Mouse (Mus musculus): ENCODE results near the gene Trip12.

Trip12 gene

DNA sequence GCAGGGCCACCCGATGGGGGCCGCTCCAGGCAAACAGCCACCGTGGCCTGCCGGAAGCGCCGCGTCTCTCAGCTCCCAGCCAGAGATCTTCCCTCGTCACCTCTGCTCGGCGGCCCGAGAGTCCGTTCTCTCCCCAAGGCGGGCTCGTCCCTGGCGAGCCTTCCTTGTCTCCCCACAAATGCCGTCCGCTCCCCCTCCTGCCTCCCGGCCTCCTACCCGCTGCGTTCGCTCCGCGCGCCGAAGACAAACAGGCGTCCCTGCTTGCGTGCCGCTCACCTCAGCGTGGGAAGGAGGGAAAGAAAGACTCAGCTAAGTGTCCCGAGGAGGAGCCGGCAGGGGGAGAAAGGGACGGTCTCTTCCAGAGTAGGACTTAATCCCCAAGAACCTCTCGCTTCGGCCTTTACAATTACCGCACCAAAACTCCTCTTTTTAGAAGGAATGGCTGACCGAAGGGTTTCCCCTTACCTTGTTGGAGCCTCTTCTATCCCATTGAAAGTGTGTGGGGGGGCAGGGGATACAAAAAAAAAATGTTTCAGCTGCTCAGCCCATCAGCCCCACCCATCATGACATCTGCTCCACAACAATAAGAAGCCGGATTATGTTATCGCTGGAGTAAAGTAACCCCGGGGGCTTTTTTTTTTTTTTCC, at the start of gene Trip12:
Gene Trip12, minus strand, starts transcription at position 499 of the 647 bp plus-strand sequence.
- DNase-seq: no peak

DNA sequence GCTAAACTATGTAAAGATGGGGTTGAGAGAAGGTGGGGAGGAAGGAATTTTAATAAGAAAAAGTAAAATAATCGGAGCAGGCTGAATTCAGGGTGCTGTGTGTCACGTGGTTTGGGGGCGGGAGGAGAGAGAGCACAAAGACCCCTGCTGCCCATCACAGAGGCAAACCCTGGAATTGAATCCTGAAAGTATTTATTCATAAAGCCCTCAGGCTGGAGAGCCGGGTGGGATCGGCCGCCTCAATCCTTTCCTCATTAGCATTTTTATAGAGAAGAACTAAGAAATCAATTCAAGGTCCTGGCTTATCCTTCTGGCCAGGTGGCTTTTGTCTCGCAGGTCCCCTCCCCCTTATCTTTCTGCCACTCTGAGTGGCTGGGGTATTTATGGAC, 49.7 kb upstream of the Trip12 start:
- no peak for DNase-seq

DNA sequence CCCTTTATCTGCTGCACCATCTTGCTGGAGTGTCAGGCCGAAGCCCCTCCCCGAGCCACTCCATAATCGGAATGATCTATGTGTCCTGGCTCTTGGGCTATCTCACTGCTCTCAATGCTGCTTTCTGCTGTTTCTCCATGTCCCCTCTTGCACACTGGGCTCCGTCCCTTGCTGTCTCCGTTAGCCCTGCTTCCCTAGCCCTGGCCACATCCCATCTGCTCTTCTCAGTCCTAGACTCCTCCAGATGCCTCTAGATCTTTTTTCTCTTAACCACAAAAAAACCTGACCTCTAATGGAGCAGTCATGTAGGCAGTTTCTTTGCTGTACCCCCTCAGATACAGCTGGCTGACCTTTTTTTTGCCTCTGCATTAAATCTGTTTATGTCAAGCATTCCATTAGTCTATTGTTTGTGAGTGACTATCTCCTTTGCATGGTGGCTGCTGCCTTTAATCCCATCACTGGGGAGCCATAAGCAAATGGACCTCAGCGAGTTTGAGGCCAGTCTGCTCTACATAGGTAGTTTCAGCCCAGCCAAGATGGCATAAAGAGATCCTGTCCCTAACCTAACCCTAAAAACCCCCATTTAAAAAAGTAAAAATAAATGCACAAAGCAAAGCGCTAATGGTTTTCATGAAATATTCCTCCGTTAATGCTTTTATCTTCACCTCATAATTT, 49.2 kb upstream of the Trip12 start:
- DNase-seq: no peak

- no peak for DNase-seq
Observed at GRCm38 (mm10) chr1:84885921-84886320, 45.6 kb upstream of the Trip12 start.

GRCm38 (mm10) chr1:84885174-84885573, 44.9 kb upstream of the Trip12 start:
- peak; percentile 14 for DNase-seq

DNA sequence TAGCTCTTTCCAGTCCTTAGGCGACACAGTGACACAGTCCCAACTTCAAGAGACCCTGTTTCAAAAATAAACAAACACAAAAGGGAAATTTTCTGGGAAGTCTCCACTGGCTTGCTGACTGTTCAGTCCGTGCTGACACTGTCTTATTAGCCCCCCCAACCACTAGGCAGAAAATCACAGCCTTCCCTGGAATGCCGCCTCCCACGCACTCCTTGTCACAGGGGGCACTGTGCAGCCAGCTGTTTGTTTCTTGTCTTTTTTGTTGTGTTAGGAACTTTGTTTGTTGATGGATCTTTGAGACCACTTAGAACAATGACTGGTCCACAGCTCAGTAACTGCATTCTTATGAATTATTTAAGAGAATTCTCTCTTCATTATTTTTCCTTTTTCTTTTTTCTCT, 43.6 kb upstream of the Trip12 start:
- DNase-seq: no peak

DNA sequence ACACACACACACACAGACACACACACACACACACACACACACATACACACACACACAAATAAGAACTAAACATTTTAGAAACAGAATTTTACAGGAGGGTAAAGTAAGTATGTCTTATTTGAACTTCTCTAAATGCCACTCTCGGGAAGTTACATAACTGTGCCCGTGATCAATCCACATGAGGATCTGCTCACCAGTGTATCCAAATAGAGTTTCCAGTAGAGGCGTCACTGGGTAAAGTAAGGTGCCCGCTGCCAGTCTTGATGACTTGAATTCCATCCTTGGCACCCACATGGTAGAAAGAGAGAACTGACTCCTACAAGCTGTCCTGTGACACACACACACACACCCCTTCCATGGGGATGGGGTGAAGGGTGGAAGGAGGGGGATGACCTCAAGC, 42.6 kb upstream of the Trip12 start:
- DNase-seq: no peak

GRCm38 (mm10) chr1:84882066-84882532, 41.8 kb upstream of the Trip12 start:
- DNase-seq: no peak

- DNase-seq: no peak
Observed at GRCm38 (mm10) chr1:84881248-84882065, 41.1 kb upstream of the Trip12 start.

DNA sequence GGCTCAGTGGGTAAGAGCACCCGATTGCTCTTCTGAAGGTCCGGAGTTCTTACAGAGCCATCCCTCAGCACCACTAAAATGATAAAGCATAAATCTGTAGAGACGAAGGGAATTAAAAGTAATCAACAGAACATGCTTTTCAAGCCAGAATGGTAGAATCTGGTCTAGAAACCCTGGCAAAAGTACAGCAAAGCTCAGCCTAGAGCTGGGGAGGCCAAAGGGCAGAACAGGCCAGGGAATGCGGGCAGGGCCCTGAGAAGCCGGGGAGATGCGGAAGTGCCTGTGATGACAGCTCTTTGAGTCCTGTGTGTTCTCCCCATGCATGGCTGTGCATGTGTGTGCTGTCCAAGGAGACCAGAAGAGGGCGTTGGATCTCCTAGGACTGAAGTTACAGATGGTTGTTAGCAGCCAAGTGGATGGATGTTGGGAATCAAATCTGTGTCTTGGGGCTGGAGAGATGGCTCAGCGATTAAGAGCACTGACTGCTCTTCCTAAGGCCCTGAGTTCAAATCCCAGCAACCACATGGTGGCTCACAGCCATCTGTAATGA, 39.3 kb upstream of the Trip12 start:
- no peak for DNase-seq

GRCm38 (mm10) chr1:84877590-84877989, 37.3 kb upstream of the Trip12 start:
- no peak for DNase-seq

- no peak for DNase-seq
Observed at GRCm38 (mm10) chr1:84872939-84873338, 32.6 kb upstream of the Trip12 start.

- DNase-seq: no peak
Observed at GRCm38 (mm10) chr1:84872105-84872504, 31.8 kb upstream of the Trip12 start.

DNA sequence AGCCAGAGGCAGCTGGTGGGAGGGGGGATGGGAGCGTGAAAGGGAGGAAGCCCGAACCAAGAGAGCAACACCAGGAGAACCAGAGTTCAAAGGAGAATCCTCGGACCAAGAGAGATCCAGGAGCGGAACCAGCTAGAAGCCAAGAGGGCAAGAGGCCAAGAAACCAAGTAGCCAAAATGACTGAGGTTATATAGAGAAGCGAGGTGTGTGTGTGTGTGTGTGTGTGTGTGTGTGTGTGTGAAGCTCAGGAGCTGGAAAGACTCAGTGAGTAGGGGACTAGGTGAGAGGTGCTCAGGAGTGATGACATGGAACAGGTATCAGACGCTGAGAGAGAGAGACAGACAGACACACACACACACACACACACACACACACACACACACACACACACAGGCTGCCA, 30.8 kb upstream of the Trip12 start:
- no peak for DNase-seq

- DNase-seq: no peak
Observed at GRCm38 (mm10) chr1:84869498-84869897, 29.2 kb upstream of the Trip12 start.

- DNase-seq: no peak
Observed at GRCm38 (mm10) chr1:84868841-84869240, 28.5 kb upstream of the Trip12 start.

DNA sequence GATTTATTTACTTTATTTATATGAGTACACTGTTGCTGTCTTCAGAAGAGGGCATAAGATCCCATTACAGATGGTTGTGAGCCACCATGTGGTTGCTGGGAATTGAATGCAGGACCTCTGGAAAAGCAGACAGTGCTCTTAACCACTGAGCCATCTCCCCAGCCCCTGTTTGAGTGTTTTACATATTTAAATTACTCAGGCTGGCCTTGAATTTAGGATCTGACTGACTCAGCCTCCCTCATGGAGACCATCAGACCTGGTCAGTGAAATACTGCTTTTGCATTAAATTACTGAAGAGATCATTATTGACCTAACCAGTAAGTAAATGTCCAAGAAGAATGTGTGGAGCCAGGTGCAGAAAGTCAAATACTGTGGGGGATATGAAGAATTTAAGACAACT, 28.0 kb upstream of the Trip12 start:
- no peak for DNase-seq

GRCm38 (mm10) chr1:84866706-84867230, 26.5 kb upstream of the Trip12 start:
- no peak for DNase-seq

GRCm38 (mm10) chr1:84866231-84866630, 25.9 kb upstream of the Trip12 start:
- DNase-seq: no peak

GRCm38 (mm10) chr1:84864645-84865044, 24.3 kb upstream of the Trip12 start:
- no peak for DNase-seq

DNA sequence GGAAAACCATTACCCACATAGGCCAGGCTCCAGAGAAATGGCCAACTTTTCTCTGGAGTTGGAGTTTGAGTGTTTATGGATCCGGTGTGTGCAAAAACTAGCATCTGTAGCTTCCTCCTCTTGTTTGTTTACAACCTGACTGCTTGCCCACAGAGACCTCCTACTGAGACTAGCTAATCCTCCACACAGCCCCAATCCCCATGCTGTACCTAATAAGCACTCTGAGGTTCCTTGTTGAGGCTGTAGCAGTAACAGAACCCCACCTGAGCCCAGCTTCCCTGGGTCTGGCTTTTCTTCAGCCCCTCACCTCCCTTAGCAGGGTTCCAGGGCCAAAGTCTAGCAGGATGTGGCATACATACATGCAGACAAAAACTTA, 20.9 kb upstream of the Trip12 start:
- no peak for DNase-seq

DNA sequence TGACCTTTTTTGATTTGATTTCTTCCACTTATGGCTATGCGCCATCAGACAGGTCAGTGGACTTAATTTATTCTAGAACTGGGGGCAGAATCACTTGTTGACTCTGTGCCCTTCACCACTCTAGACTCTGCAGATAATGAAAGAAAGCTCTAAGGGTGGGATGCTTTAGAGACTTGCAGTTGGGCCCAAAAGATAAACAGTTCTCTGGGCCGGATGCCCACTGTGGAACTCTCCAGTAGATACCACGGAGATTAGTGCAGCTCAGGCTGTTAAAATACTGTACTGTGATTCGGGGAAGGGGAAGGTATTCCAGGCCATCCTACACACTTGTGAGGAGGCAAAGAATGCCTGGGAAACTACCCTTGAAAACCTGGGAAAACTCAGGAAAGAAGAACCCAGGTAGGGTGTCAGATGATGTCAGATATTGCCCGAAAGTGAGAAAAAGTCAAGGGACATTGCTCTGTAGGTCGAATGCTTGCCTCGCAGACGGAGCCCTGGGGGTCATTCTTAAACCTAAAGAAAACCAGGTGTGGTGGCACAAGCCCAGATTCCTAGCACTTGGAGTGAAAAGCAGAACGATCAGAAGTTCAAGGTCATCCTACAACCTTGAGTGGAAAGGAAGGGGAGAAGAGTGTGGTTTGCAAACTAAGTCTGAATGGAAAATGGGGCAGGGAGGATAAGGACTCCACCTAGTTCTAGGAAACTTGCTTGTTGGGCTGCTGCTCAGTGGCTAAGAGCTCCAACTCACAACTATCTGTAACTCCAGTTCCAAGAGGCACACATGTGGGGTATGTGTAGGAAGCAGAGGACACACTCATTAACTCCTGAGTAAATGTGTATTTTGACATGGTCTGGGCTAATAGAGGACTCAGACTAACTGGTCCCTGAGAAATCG, 20.3 kb upstream of the Trip12 start:
- DNase-seq: no peak

Measured in lung, postnatal 10 days (tissue).